Mouse (Mus musculus): ENCODE data around the gene Gm42906. TPM values are rescaled to one million over a fixed set of nuclear protein-coding genes. Genes with fewer than 3 reads are reported as not detected.

The Gm42906 gene
- total and polyA plus RNA-seq, 3 experiments = not detected

GRCm38 (mm10) chr5:151368395-151369190 lies 59.4 kb downstream of the Gm42906 start (continued):
- TF ChIP-seq MYC (IDR thresholded peaks at IDR 0.05; ENCODE audit: low read depth, low read length) (peak; percentile 99), CTCF (IDR thresholded peaks at IDR 0.05 in 2 of 3, conservative IDR thresholded peaks at IDR 0.05 in 1 of 3; ENCODE audit: control insufficient read depth in 1 of 3, insufficient read depth in 1 of 3, low read depth in 2 of 3, low read length in 3 of 3, poor library complexity in 1 of 3, severe bottlenecking in 1 of 3) (peak; percentile 49 to 94 (median 90))

- 0 out of 2 replicates have a peak, but pooled peaks have one; percentile 3 for TF ChIP-seq ETS1 (IDR thresholded peaks at IDR 0.05; ENCODE audit: low read depth, low read length)
- 0 out of 2 replicates have a peak, but pooled peaks have one; percentile 20 for TF ChIP-seq JUND (IDR thresholded peaks at IDR 0.05; ENCODE audit: low read depth, low read length)
- no peak for TF ChIP-seq RAD21 (IDR thresholded peaks at IDR 0.05; ENCODE audit: low read depth, low read length)
- 0 out of 2 replicates have a peak, but pooled peaks have one; percentile 16 for TF ChIP-seq SMC3 (IDR thresholded peaks at IDR 0.05; ENCODE audit: low read depth, low read length)
- no peak for TF ChIP-seq CTCF (IDR thresholded peaks at IDR 0.05 in 2 of 3, conservative IDR thresholded peaks at IDR 0.05 in 1 of 3; ENCODE audit: control insufficient read depth in 1 of 3, insufficient read depth in 1 of 3, low read depth in 2 of 3, low read length in 3 of 3, poor library complexity in 1 of 3, severe bottlenecking in 1 of 3)
- TF ChIP-seq USF2 (IDR thresholded peaks at IDR 0.05; ENCODE audit: borderline replicate concordance in 1 of 2, insufficient read depth in 1 of 2, low read depth in 1 of 2, low read length in 2 of 2) = no peak
- peak; percentile 91; the same call in 1 of the 2 replicates for TF ChIP-seq POLR2AphosphoS5 (IDR thresholded peaks at IDR 0.05; ENCODE audit: borderline replicate concordance, low read depth, low read length)
- TF ChIP-seq BHLHE40 (IDR thresholded peaks at IDR 0.05; ENCODE audit: borderline replicate concordance, low read depth, low read length) = 0 out of 2 replicates have a peak, but pooled peaks have one; percentile 63
- TF ChIP-seq ZNF384 (IDR thresholded peaks at IDR 0.05; ENCODE audit: low read depth, low read length) = no peak
- TF ChIP-seq CHD2 (IDR thresholded peaks at IDR 0.05; ENCODE audit: low read length) = no peak; the same call in 1 of the 2 replicates
- TF ChIP-seq ZMIZ1 (IDR thresholded peaks at IDR 0.05; ENCODE audit: low read depth, low read length) = no peak
- peak; percentile 62; the same call in 1 of the 2 replicates for TF ChIP-seq SIN3A (IDR thresholded peaks at IDR 0.05; ENCODE audit: low read length)
- no peak for TF ChIP-seq GATA1 (IDR thresholded peaks at IDR 0.05; ENCODE audit: low read depth, low read length)
- TF ChIP-seq MAFK (IDR thresholded peaks at IDR 0.05; ENCODE audit: borderline replicate concordance, low read depth, low read length) = no peak
- peak in 1 of 2 experiments; percentile 37; a peak in 1 of 4 replicates for TF ChIP-seq EP300 (IDR thresholded peaks at IDR 0.05; ENCODE audit: low read depth in 1 of 2, low read length in 2 of 2)
- TF ChIP-seq TCF12 (IDR thresholded peaks at IDR 0.05; ENCODE audit: low read depth, low read length) = no peak
- no peak for TF ChIP-seq GABPA (IDR thresholded peaks at IDR 0.05; ENCODE audit: low read depth, low read length)
- no peak for TF ChIP-seq POLR2A (IDR thresholded peaks at IDR 0.05; ENCODE audit: control insufficient read depth in 1 of 2, insufficient read depth in 1 of 2, low read depth in 1 of 2, low read length in 2 of 2, poor library complexity in 1 of 2)
- TF ChIP-seq E2F4 (IDR thresholded peaks at IDR 0.05; ENCODE audit: borderline replicate concordance, low read depth, low read length) = no peak
- no peak for TF ChIP-seq TAL1 (IDR thresholded peaks at IDR 0.05; ENCODE audit: low read length)
- TF ChIP-seq MAZ (IDR thresholded peaks at IDR 0.05; ENCODE audit: low read depth, low read length) = no peak
- TF ChIP-seq NRF1 (IDR thresholded peaks at IDR 0.05; ENCODE audit: insufficient read depth, low read depth, low read length, poor library complexity, severe bottlenecking) = no peak
- no peak; the same call in 1 of the 2 replicates for TF ChIP-seq POLR2AphosphoS2 (IDR thresholded peaks at IDR 0.05; ENCODE audit: low read length)
- TF ChIP-seq KAT2A (conservative IDR thresholded peaks at IDR 0.05; ENCODE audit: low read depth, low read length) = no peak
- no peak for TF ChIP-seq MAX (IDR thresholded peaks at IDR 0.05; ENCODE audit: low read length)
- 0 out of 2 replicates have a peak, but pooled peaks have one; percentile 70 for TF ChIP-seq CHD1 (IDR thresholded peaks at IDR 0.05; ENCODE audit: low read depth, low read length)
- Histone ChIP-seq H3K27ac (ENCODE audit: control insufficient read depth, low read depth, low read length) (peak overlapping the region; percentile 96), H3K79me2 (ENCODE audit: control insufficient read depth, insufficient read depth, low read length, poor library complexity) (peaks cover 6% of the 10 kb centered on the region; the same call in 1 of the 2 replicates), H3K4me1 (ENCODE audit: control insufficient read depth in 1 of 2, insufficient read depth in 2 of 2, low read length in 2 of 2) (peaks cover 7% of the 10 kb centered on the region in 2 experiments), H3K27me3 (ENCODE audit: control insufficient read depth in 1 of 2, insufficient read depth in 2 of 2, low read length in 2 of 2) (no peaks in the 10 kb centered on the region), H3K4me3 (ENCODE audit: control insufficient read depth in 1 of 2, insufficient read depth in 1 of 2, low read depth in 2 of 2, low read length in 2 of 2) (peak overlapping the region; percentile 68 to 86), H3K9ac (ENCODE audit: control insufficient read depth, low read depth, low read length, poor library complexity, severe bottlenecking) (peak overlapping the region; percentile 90), H3K9me3 (replicated peaks; ENCODE audit: insufficient read depth, low read length) (no peaks in the 10 kb centered on the region), H3K36me3 (ENCODE audit: control insufficient read depth in 1 of 2, insufficient read depth in 2 of 2, low read length in 2 of 2) (peaks cover 0 to 20% of the 10 kb centered on the region in 2 experiments; a peak in 2 of 4 replicates)
- peak; percentile 87 for DNase-seq (ENCODE audit: low read depth, low spot score)
These were observed 60.0 kb downstream of the Gm42906 start for GRCm38 (mm10) chr5:151367881-151368394.

All from MEL (cell line).